Mouse (Mus musculus) MEL (cell line): Measurements from ENCODE around the gene Cdyl. TPM values are rescaled to one million over a fixed set of nuclear protein-coding genes. Genes with fewer than 3 reads are reported as not detected.

Experiments
- DNase-seq: peaks from one replicate; pipeline ENCODE4 v3.0.0; 2011; ENCODE audit warnings: low read depth, low spot score
- H3K27ac ChIP-seq: 2 replicates; pipeline ENCODE4 v1.5.1; 2012; ENCODE audit warnings: low read depth, mild to moderate bottlenecking, control low read depth, low read length, moderate library complexity; ENCODE audit not compliant: control insufficient read depth
- H3K27me3 ChIP-seq, 2 experiments: fragments of 150-350 bp in 1 of 2; sonication (generic) in 1 of 2; 2 replicates each; pipeline ENCODE4 v1.6.1; 2012; ENCODE audit warnings: low read length in 2 of 2, mild to moderate bottlenecking in 2 of 2, improper control_type of control experiment in 1 of 2, moderate library complexity in 1 of 2; ENCODE audit not compliant: insufficient read depth in 2 of 2, control insufficient read depth in 1 of 2
- H3K36me3 ChIP-seq, 2 experiments: 2 replicates each; pipeline ENCODE4 v1.6.1; 2012 to 2014; ENCODE audit warnings: low read length in 2 of 2, improper control_type of control experiment in 1 of 2, inconsistent platforms in 1 of 2, mild to moderate bottlenecking in 1 of 2; ENCODE audit not compliant: insufficient read depth in 2 of 2, control insufficient read depth in 1 of 2
- H3K4me1 ChIP-seq, 2 experiments: fragments of 150-350 bp in 1 of 2; sonication (generic) in 1 of 2; 2 replicates each; pipeline ENCODE4 v1.6.1; 2012; ENCODE audit warnings: low read length in 2 of 2, improper control_type of control experiment in 1 of 2, mild to moderate bottlenecking in 1 of 2; ENCODE audit not compliant: insufficient read depth in 2 of 2, control insufficient read depth in 1 of 2
- H3K4me3 ChIP-seq, 2 experiments: fragments of 150-350 bp in 1 of 2; sonication (generic) in 1 of 2; 2 replicates each; pipeline ENCODE4 v1.5.1; 2012; ENCODE audit warnings: low read depth in 2 of 2, low read length in 2 of 2, mild to moderate bottlenecking in 2 of 2, moderate library complexity in 2 of 2, control low read depth in 1 of 2, improper control_type of control experiment in 1 of 2; ENCODE audit not compliant: control insufficient read depth in 1 of 2, insufficient read depth in 1 of 2
- H3K79me2 ChIP-seq: 2 replicates; pipeline ENCODE4 v1.6.1; 2012; ENCODE audit warnings: mild to moderate bottlenecking, low read length, moderate library complexity; ENCODE audit not compliant: control insufficient read depth, poor library complexity, insufficient read depth
- H3K9ac ChIP-seq: 2 replicates; pipeline ENCODE4 v1.6.1; 2012; ENCODE audit warnings: low read depth, mild to moderate bottlenecking, control low read depth, low read length, moderate library complexity; ENCODE audit not compliant: control insufficient read depth, poor library complexity, severe bottlenecking
- H3K9me3 ChIP-seq: fragments of 150-350 bp; sonication (generic); replicated peaks from 2 replicates; pipeline ENCODE4 v1.6.1; 2012; ENCODE audit warnings: mild to moderate bottlenecking, low read length, improper control_type of control experiment, moderate library complexity; ENCODE audit not compliant: insufficient read depth
- CTCF ChIP-seq, 3 experiments: IDR thresholded peaks in 2 of 3; conservative IDR thresholded peaks in 1 of 3; 2 replicates each; pipeline ENCODE4 v1.5.1; 2011 to 2012; ENCODE audit warnings: low read length in 3 of 3, low read depth in 2 of 3, mild to moderate bottlenecking in 2 of 3, improper control_type of control experiment in 1 of 3, inconsistent platforms in 1 of 3, mixed read lengths in 1 of 3, moderate library complexity in 1 of 3; ENCODE audit not compliant: control insufficient read depth in 1 of 3, insufficient read depth in 1 of 3, poor library complexity in 1 of 3, severe bottlenecking in 1 of 3
- ELF1 ChIP-seq: IDR thresholded peaks from 2 replicates; pipeline ENCODE4 v1.6.1; 2014; ENCODE audit warnings: low read depth, mild to moderate bottlenecking, inconsistent platforms, low read length, improper control_type of control experiment, moderate library complexity
- GABPA ChIP-seq: IDR thresholded peaks from 2 replicates; pipeline ENCODE4 v1.6.1; 2012; ENCODE audit warnings: low read depth, mild to moderate bottlenecking, inconsistent platforms, low read length, improper control_type of control experiment, moderate library complexity
- GATA1 ChIP-seq: IDR thresholded peaks from 2 replicates; pipeline ENCODE4 v1.6.1; 2011; ENCODE audit warnings: low read depth, low read length, improper control_type of control experiment
- JUND ChIP-seq: IDR thresholded peaks from 2 replicates; pipeline ENCODE4 v1.6.1; 2011; ENCODE audit warnings: low read depth, mild to moderate bottlenecking, improper control_type of control experiment, low read length
- KAT2A ChIP-seq: conservative IDR thresholded peaks from 2 replicates; pipeline ENCODE4 v1.6.1; 2012; ENCODE audit warnings: low read depth, low read length, improper control_type of control experiment, inconsistent platforms
- MAFK ChIP-seq: IDR thresholded peaks from 2 replicates; pipeline ENCODE4 v1.6.1; 2011; ENCODE audit warnings: low read depth, mild to moderate bottlenecking, low read length, improper control_type of control experiment, borderline replicate concordance
- MAZ ChIP-seq: IDR thresholded peaks from 2 replicates; pipeline ENCODE4 v1.6.1; 2012; ENCODE audit warnings: low read depth, mild to moderate bottlenecking, inconsistent platforms, low read length, improper control_type of control experiment
- MXI1 ChIP-seq: IDR thresholded peaks from 2 replicates; pipeline ENCODE4 v1.6.1; 2011; ENCODE audit warnings: mild to moderate bottlenecking, low read depth, low read length, improper control_type of control experiment
- POLR2AphosphoS2 ChIP-seq: IDR thresholded peaks from 2 replicates; pipeline ENCODE4 v1.6.1; 2011; ENCODE audit warnings: low read length, improper control_type of control experiment
- RCOR1 ChIP-seq: IDR thresholded peaks from 2 replicates; pipeline ENCODE4 v1.6.1; 2012; ENCODE audit warnings: low read depth, mild to moderate bottlenecking, inconsistent platforms, low read length, improper control_type of control experiment
- SIN3A ChIP-seq: IDR thresholded peaks from 2 replicates; pipeline ENCODE4 v1.6.1; 2012; ENCODE audit warnings: low read length, improper control_type of control experiment, inconsistent platforms
- TAL1 ChIP-seq: IDR thresholded peaks from 2 replicates; pipeline ENCODE4 v1.6.1; 2012; ENCODE audit warnings: mild to moderate bottlenecking, inconsistent platforms, low read length, moderate library complexity, mixed read lengths
- TCF12 ChIP-seq: IDR thresholded peaks from 2 replicates; pipeline ENCODE4 v1.6.1; 2014; ENCODE audit warnings: low read depth, mild to moderate bottlenecking, inconsistent platforms, low read length, improper control_type of control experiment, moderate library complexity
- USF2 ChIP-seq, 2 experiments: IDR thresholded peaks; 2 replicates each; pipeline ENCODE4 v1.6.1; 2011 to 2012; ENCODE audit warnings: improper control_type of control experiment in 2 of 2, low read length in 2 of 2, borderline replicate concordance in 1 of 2, inconsistent platforms in 1 of 2, low read depth in 1 of 2, mild to moderate bottlenecking in 1 of 2; ENCODE audit not compliant: insufficient read depth in 1 of 2
- ZC3H11A ChIP-seq: IDR thresholded peaks from 2 replicates; pipeline ENCODE4 v1.6.1; 2012; ENCODE audit warnings: low read depth, mild to moderate bottlenecking, inconsistent platforms, low read length, improper control_type of control experiment
- polyA plus RNA-seq, 2 experiments: library from polyadenylated mRNA; stranded (reverse) in 1 of 2; unstranded in 1 of 2; fragments of >175 nt in 1 of 2; fragments of >200 nt in 1 of 2; gene quantifications; 2 replicates each; pipeline versions ENCODE4 v1.2.1 to v1.2.4; 2012; ENCODE audit warnings: low replicate concordance in 2 of 2, low read depth in 1 of 2; ENCODE audit not compliant: insufficient read length in 2 of 2, insufficient read depth in 1 of 2, missing spikeins in 1 of 2
- total RNA-seq: library from RNA; depleted of rRNA; stranded (reverse); fragments of 300-350 nt; gene quantifications from 2 replicates; pipeline ENCODE4 v1.2.3, GENCODE M21; 2012; rRNA removed

Gene Cdyl
- total and polyA plus RNA-seq, 3 experiments, result 8.9 to 32.2 TPM; not detected in 1

DNA sequence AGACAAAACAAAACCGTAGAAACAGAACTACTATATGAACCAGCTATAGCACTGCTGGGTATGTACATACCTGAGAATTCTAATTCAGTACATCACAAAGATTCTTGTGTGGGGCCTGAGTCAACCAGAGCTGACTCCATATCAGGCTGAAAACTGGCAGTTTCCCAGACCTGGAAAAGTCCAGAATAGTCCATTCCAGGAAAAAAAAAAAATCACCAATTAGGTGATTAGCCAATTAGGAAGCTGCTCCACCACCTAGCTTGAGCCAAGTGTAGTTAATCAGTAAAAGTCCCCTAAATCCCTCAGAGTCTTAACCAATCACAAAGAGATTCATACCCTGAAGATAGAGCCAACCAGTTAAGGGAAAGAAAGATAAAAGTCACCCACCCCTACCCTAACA, 251.8 kb downstream of the Cdyl start:
- Histone ChIP-seq H3K36me3 (peaks cover 0 to 3% of the 10 kb centered on the region in 2 experiments; a peak in 1 of 4 replicates), H3K9ac (no peak overlapping the region), H3K4me3 (no peak overlapping the region), H3K4me1 (peaks cover 2% of the 10 kb centered on the region in 2 experiments; a peak in 3 of 4 replicates), H3K79me2 (no peaks in the 10 kb centered on the region), H3K9me3 (no peaks in the 10 kb centered on the region), H3K27me3 (no peaks in the 10 kb centered on the region; a peak in 1 of 4 replicates), H3K27ac (no peak overlapping the region)
- TF ChIP-seq TAL1 (no peak), GATA1 (no peak), USF2 (IDR thresholded peaks at IDR 0.05; ENCODE audit: borderline replicate concordance in 1 of 2, insufficient read depth in 1 of 2, low read depth in 1 of 2, low read length in 2 of 2) (no peak), JUND (no peak), ZC3H11A (no peak), RCOR1 (no peak), MAFK (no peak), GABPA (no peak), ELF1 (no peak), MAZ (no peak), MXI1 (no peak), SIN3A (no peak), TCF12 (no peak), POLR2AphosphoS2 (no peak), CTCF (IDR thresholded peaks at IDR 0.05 in 2 of 3, conservative IDR thresholded peaks at IDR 0.05 in 1 of 3; ENCODE audit: control insufficient read depth in 1 of 3, insufficient read depth in 1 of 3, low read depth in 2 of 3, low read length in 3 of 3, poor library complexity in 1 of 3, severe bottlenecking in 1 of 3) (no peak), KAT2A (no peak)
- DNase-seq, result no peak

Other genes with a start within 250 kb of the Cdyl start
- gene Rpp40, start 246.5 kb downstream of the Cdyl start, total RNA-seq, result 28.3 and 31.6 TPM in 2 replicates
- 10 to 100 TPM in 1 of 2 experiments, not detected in 1; 22.8 TPM for gene Rpp40, start 246.5 kb downstream of the Cdyl start, polyA plus RNA-seq